Mouse (Mus musculus) adrenal gland, postnatal 36 days (tissue): ENCODE measurements at regions not wholly inside any gene's neighbourhood (a gene's known extent, or its start where the extent isn't known, plus 50 kb on each side); places are given as distances from the start of the nearest gene placed in this dataset.

Experiments
- DNase-seq, 2 experiments: peaks; one replicate each; pipeline ENCODE4 v3.0.0; 2021; ENCODE audit warnings: mixed read lengths in 1 of 2

- no peak for DNase-seq
These were observed 55.1 kb upstream of the Gpc1 start for GRCm38 (mm10) chr1:92776353-92776752.

GRCm38 (mm10) chr1:92775908-92776307, 55.5 kb upstream of the Gpc1 start:
- DNase-seq: no peak

- peak in 1 of 2 experiments; percentile 26 for DNase-seq
These were observed 56.4 kb upstream of the Gpc1 start for GRCm38 (mm10) chr1:92774743-92775692.

- no peak for DNase-seq
These were observed 57.4 kb upstream of the Gpc1 start for GRCm38 (mm10) chr1:92774006-92774405.

- no peak for DNase-seq
These were observed 58.7 kb upstream of the Gpc1 start for GRCm38 (mm10) chr1:92772784-92773113.

GRCm38 (mm10) chr1:92772101-92772783, 59.2 kb upstream of the Gpc1 start:
- DNase-seq: no peak

GRCm38 (mm10) chr1:92769696-92770095, 61.7 kb upstream of the Gpc1 start:
- peak; percentile 32 to 42 for DNase-seq

GRCm38 (mm10) chr1:92769156-92769555, 62.3 kb upstream of the Gpc1 start:
- DNase-seq: peak; percentile 66 to 79

- no peak for DNase-seq
These were observed 64.9 kb upstream of the Gpc1 start for GRCm38 (mm10) chr1:92766496-92766895.

- DNase-seq: peak; percentile 59 to 68
These were observed 76.5 kb upstream of the Gpc1 start for GRCm38 (mm10) chr1:92754793-92755488.

GRCm38 (mm10) chr1:92751700-92752136, 79.7 kb upstream of the Gpc1 start:
- DNase-seq: peak; percentile 38 to 49

GRCm38 (mm10) chr1:92749475-92749874, 82.0 kb upstream of the Gpc1 start:
- no peak for DNase-seq

- peak; percentile 19 to 22 for DNase-seq
These were observed 86.2 kb upstream of the Gpc1 start for GRCm38 (mm10) chr1:92745284-92745683.

GRCm38 (mm10) chr1:92744528-92745241, 86.8 kb upstream of the Gpc1 start:
- peak; percentile 84 to 87 for DNase-seq

- peak; percentile 58 to 66 for DNase-seq
These were observed 88.4 kb upstream of the Gpc1 start for GRCm38 (mm10) chr1:92742881-92743621.

- no peak for DNase-seq
These were observed 89.1 kb upstream of the Gpc1 start for GRCm38 (mm10) chr1:92742300-92742699.

GRCm38 (mm10) chr1:92741047-92741446, 90.4 kb upstream of the Gpc1 start:
- no peak for DNase-seq

GRCm38 (mm10) chr1:92737600-92738197, 89.1 kb upstream of the Otos start:
- no peak for DNase-seq

GRCm38 (mm10) chr1:92736411-92736810, 87.8 kb upstream of the Otos start:
- DNase-seq: no peak

- no peak for DNase-seq
These were observed 85.1 kb upstream of the Otos start for GRCm38 (mm10) chr1:92733732-92734131.
